Mouse (Mus musculus): ENCODE measurements at regions not wholly inside any gene's neighbourhood (a gene's known extent, or its start where the extent isn't known, plus 50 kb on each side); places are given as distances from the start of the nearest gene placed in this dataset.

- no peaks in the 10 kb centered on the region for H3K27me3 ChIP-seq (ENCODE audit: control insufficient read depth, insufficient read depth, low read length)
- no peak for DNase-seq
- H3K27ac ChIP-seq (ENCODE audit: control insufficient read depth, insufficient read depth, low read length), result no peak overlapping the region
- no peaks in the 10 kb centered on the region for H3K36me3 ChIP-seq (ENCODE audit: control insufficient read depth, insufficient read depth, low read length)
- H3K4me1 ChIP-seq (replicated peaks; ENCODE audit: control insufficient read depth, insufficient read depth, low read length), result no peaks in the 10 kb centered on the region
- 63% methylated on average over 2 of the region's 2 CpGs for WGBS
- no peak overlapping the region for H3K4me3 ChIP-seq (ENCODE audit: control insufficient read depth, insufficient read depth, low read length)
- TF ChIP-seq CTCF (IDR thresholded peaks at IDR 0.05; ENCODE audit: borderline replicate concordance, control insufficient read depth, extremely low read depth, insufficient read depth, low read length, poor library complexity), result no peak
- no peak for TF ChIP-seq POLR2A (IDR thresholded peaks at IDR 0.05; ENCODE audit: control insufficient read depth, extremely low read depth, insufficient read depth, low read length, poor library complexity)
Observed at GRCm38 (mm10) chr6:64982132-64982531, 60.3 kb upstream of the Smarcad1 start.

Measured in thymus, adult 2 months (tissue).